Mouse (Mus musculus) embryo, embryonic 9.5 days (tissue): ENCODE measurements at regions not wholly inside any gene's neighbourhood (a gene's known extent, or its start where the extent isn't known, plus 50 kb on each side); places are given as distances from the start of the nearest gene placed in this dataset.
A peak's percentile ranks its signal among the peaks of the same experiment; 100 is the strongest.

Source experiments
- DNase-seq: peaks from one replicate; pipeline ENCODE4 v3.0.0-alpha.2; 2017; ENCODE audit errors: extremely low spot score

GRCm38 (mm10) chr1:90343492-90343891 lies 139.7 kb downstream of the Ackr3 start:
- DNase-seq: no peak

- DNase-seq: no peak
These were observed 143.3 kb downstream of the Ackr3 start for GRCm38 (mm10) chr1:90347032-90347431.

GRCm38 (mm10) chr1:90349611-90350010 lies 145.8 kb downstream of the Ackr3 start:
- DNase-seq: no peak

- peak; percentile 25 for DNase-seq
These were observed 149.5 kb downstream of the Ackr3 start for GRCm38 (mm10) chr1:90353325-90353724.

- no peak for DNase-seq
These were observed 152.8 kb downstream of the Ackr3 start for GRCm38 (mm10) chr1:90356567-90356966.

- DNase-seq: no peak
These were observed 153.6 kb downstream of the Ackr3 start for GRCm38 (mm10) chr1:90357391-90357790.

- no peak for DNase-seq
These were observed 155.2 kb downstream of the Ackr3 start for GRCm38 (mm10) chr1:90358971-90359370.

- no peak for DNase-seq
These were observed 156.3 kb downstream of the Ackr3 start for GRCm38 (mm10) chr1:90360065-90360464.

GRCm38 (mm10) chr1:90364444-90364843 lies 160.7 kb downstream of the Ackr3 start:
- DNase-seq: no peak

GRCm38 (mm10) chr1:90368581-90368980 lies 164.8 kb downstream of the Ackr3 start:
- DNase-seq: no peak

GRCm38 (mm10) chr1:90369287-90369686 lies 165.5 kb downstream of the Ackr3 start:
- DNase-seq: no peak

- no peak for DNase-seq
These were observed 167.0 kb downstream of the Ackr3 start for GRCm38 (mm10) chr1:90370766-90371165.

- no peak for DNase-seq
These were observed 169.2 kb downstream of the Ackr3 start for GRCm38 (mm10) chr1:90373001-90373400.

- no peak for DNase-seq
These were observed 170.7 kb downstream of the Ackr3 start for GRCm38 (mm10) chr1:90374517-90374916.

GRCm38 (mm10) chr1:90380034-90380705 lies 176.4 kb downstream of the Ackr3 start:
- DNase-seq: no peak

GRCm38 (mm10) chr1:90382941-90383470 lies 179.2 kb downstream of the Ackr3 start:
- no peak for DNase-seq

GRCm38 (mm10) chr1:90385024-90385423 lies 181.2 kb downstream of the Ackr3 start:
- no peak for DNase-seq

GRCm38 (mm10) chr1:90386792-90387191 lies 183.0 kb downstream of the Ackr3 start:
- DNase-seq: no peak

GRCm38 (mm10) chr1:90390422-90390821 lies 186.6 kb downstream of the Ackr3 start:
- no peak for DNase-seq

- DNase-seq: no peak
These were observed 190.1 kb downstream of the Ackr3 start for GRCm38 (mm10) chr1:90393861-90394260.

- no peak for DNase-seq
These were observed 191.7 kb downstream of the Ackr3 start for GRCm38 (mm10) chr1:90395331-90396016.

GRCm38 (mm10) chr1:90396660-90397059 lies 192.9 kb downstream of the Ackr3 start:
- no peak for DNase-seq

GRCm38 (mm10) chr1:90397355-90397754 lies 193.6 kb downstream of the Ackr3 start:
- DNase-seq: no peak
